Mouse (Mus musculus) neural tube, embryonic 13.5 days (tissue): Measurements from ENCODE around the gene Ccdc40. TPM values are rescaled to one million over a fixed set of nuclear protein-coding genes. Genes with fewer than 3 reads are reported as not detected.

ENCODE experiments used
- ATAC-seq: fragments of 200-750 bp; cut with Nextera tagmentation; 2 replicates; pipeline ENCODE4 v1.8.0; 2017; ENCODE audit warnings: low read depth, mild to moderate bottlenecking, moderate TSS enrichment, moderate library complexity
- H3K27ac ChIP-seq: fragments of 300-500 bp; sonication (generic); replicated peaks from 2 replicates; pipeline ENCODE4 v1.5.1; 2015; ENCODE audit warnings: moderate library complexity, mild to moderate bottlenecking, inconsistent platforms
- H3K27me3 ChIP-seq: fragments of 300-500 bp; sonication (generic); 2 replicates; pipeline ENCODE4 v1.6.1; 2015; ENCODE audit warnings: mild to moderate bottlenecking, inconsistent platforms
- H3K36me3 ChIP-seq: fragments of 300-500 bp; sonication (generic); 2 replicates; pipeline ENCODE4 v1.6.1; 2015; ENCODE audit warnings: mild to moderate bottlenecking, inconsistent platforms
- H3K4me1 ChIP-seq: fragments of 300-500 bp; sonication (generic); replicated peaks from 2 replicates; pipeline ENCODE4 v1.6.1; 2015; ENCODE audit warnings: inconsistent platforms
- H3K4me2 ChIP-seq: fragments of 300-500 bp; sonication (generic); 2 replicates; pipeline ENCODE4 v1.6.1; 2015; ENCODE audit warnings: inconsistent platforms, mild to moderate bottlenecking, moderate library complexity
- H3K4me3 ChIP-seq: fragments of 300-500 bp; sonication (generic); 2 replicates; pipeline ENCODE4 v1.5.1; 2015; ENCODE audit warnings: mild to moderate bottlenecking, inconsistent platforms
- H3K9ac ChIP-seq: fragments of 300-500 bp; sonication (generic); 2 replicates; pipeline ENCODE4 v1.6.1; 2015; ENCODE audit warnings: moderate library complexity, mild to moderate bottlenecking, inconsistent platforms
- H3K9me3 ChIP-seq: fragments of 300-500 bp; sonication (generic); 2 replicates; pipeline ENCODE4 v1.6.1; 2016; ENCODE audit warnings: inconsistent platforms
- WGBS: fragments of 180-500 bp; shearing (Covaris S2); methylation state at CpG from one replicate; pipeline ENCODE4 v1.1.7; 2015; 5-methylcytosine and 5-hydroxymethylcytosine counted together
- polyA plus RNA-seq: library from polyadenylated mRNA; unstranded; fragments of >200 nt; fragmentation: Nextera tagmentation; extraction: Ambion mirVana; gene quantifications from 2 replicates; pipeline ENCODE4 v1.2.1, GENCODE M21; 2015

The Ccdc40 gene
- polyA plus RNA-seq, 1 experiment from 2014 or later = 15.8 TPM

- peaks cover 22% of the 10 kb centered on the region for H3K36me3 ChIP-seq
- no peak overlapping the region for H3K27ac ChIP-seq
- peak overlapping the region; percentile 98; the same call in 1 of the 2 replicates for H3K4me3 ChIP-seq
- H3K9me3 ChIP-seq = no peaks in the 10 kb centered on the region
- peak overlapping the region; percentile 95; the same call in 1 of the 2 replicates for H3K9ac ChIP-seq
- H3K27me3 ChIP-seq = peaks cover 4% of the 10 kb centered on the region; the same call in 1 of the 2 replicates
- 27% methylated on average over 2 of the region's 2 CpGs for WGBS
- ATAC-seq = no peak
- peak overlapping the region; percentile 75 for H3K4me2 ChIP-seq
- H3K4me1 ChIP-seq = peaks cover 29% of the 10 kb centered on the region
These were observed 72.6 kb downstream of the Ccdc40 start for GRCm38 (mm10) chr11:119300986-119301385.

- WGBS = 42% methylated on average over 16 of the region's 16 CpGs
- H3K9me3 ChIP-seq = no peaks in the 10 kb centered on the region
- 0 out of 2 replicates have a peak, but pooled peaks have one; percentile 21 for ATAC-seq
- H3K4me1 ChIP-seq = peaks cover 19% of the 10 kb centered on the region
- H3K27ac ChIP-seq = no peak overlapping the region
- H3K4me2 ChIP-seq = no peak overlapping the region
- H3K4me3 ChIP-seq = no peak overlapping the region
- H3K36me3 ChIP-seq = no peaks in the 10 kb centered on the region
- peaks cover 4% of the 10 kb centered on the region; the same call in 1 of the 2 replicates for H3K27me3 ChIP-seq
- H3K9ac ChIP-seq = no peak overlapping the region
These were observed 76.7 kb downstream of the Ccdc40 start for GRCm38 (mm10) chr11:119304904-119305712.

DNA sequence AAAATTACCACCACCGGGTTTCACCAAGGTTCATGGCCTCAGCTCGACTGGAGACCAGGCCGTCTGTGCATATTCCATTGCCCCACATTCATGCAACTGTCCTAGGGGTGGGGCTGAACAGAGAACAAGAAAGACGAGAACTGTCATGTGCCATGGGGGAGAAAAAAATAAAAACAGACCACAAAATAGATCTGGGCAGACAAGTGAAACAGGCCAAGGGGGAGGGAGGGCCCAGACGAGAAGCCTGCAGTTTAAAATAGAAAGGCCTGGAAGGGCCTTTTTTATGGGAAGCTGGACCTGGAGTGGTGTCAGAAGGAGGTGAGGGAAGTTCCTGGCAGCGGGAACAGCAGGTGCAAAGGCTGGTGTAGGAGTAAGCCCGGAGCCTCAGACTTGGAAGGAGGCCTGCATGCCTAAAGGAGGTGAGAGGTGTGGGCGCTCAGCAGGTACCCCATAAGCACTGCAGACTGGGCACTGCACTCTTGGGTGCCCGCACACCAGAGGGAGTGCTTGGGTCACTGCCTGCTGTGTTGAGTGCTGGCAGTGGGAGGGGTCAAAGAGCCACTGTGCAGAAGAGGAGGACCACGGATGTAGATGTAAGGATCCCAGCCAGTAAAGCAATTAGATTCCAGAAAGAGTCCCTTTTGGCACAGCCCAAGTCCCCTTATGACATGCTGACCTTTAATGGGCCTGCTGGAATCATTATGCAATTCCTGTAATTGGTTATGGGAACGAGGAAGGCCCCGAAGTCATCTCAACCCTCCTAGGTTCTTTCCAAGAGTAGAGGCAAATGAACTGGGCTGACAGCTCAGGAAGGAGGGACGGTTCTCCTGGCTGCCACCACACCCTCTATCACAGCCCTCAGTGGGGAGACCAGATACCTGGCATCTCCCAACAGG lies 78.6 kb downstream of the Ccdc40 start:
- no peak for ATAC-seq
- Histone ChIP-seq H3K9me3 (no peaks in the 10 kb centered on the region), H3K9ac (0 out of 2 replicates have a peak overlapping the region, but pooled peaks have one; percentile 34), H3K27ac (no peak overlapping the region), H3K36me3 (no peaks in the 10 kb centered on the region), H3K4me1 (peaks cover 9% of the 10 kb centered on the region), H3K27me3 (peaks cover 4% of the 10 kb centered on the region; the same call in 1 of the 2 replicates), H3K4me3 (no peak overlapping the region), H3K4me2 (no peak overlapping the region)
- 60% methylated on average over 13 of the region's 13 CpGs for WGBS

GRCm38 (mm10) chr11:119307658-119307867 lies 79.2 kb downstream of the Ccdc40 start, which contains the start of gene Card14:
TSS of gene Card14 (plus strand) at chr11:119307768.
- peak within 1 kb of the TSS; percentile 34; the same call in 1 of the 2 replicates for H3K9ac ChIP-seq
- no peak for ATAC-seq
- no peak within 1 kb of the TSS for H3K4me2 ChIP-seq
- H3K27me3 ChIP-seq = peaks cover 4% of the 10 kb centered on the region; the same call in 1 of the 2 replicates
- H3K4me3 ChIP-seq = no peak within 1 kb of the TSS
- H3K9me3 ChIP-seq = no peaks in the 10 kb centered on the region
- no peaks in the 10 kb centered on the region for H3K36me3 ChIP-seq
- peaks cover 9% of the 10 kb centered on the region for H3K4me1 ChIP-seq
- H3K27ac ChIP-seq = no peak within 1 kb of the TSS
- 65% methylated on average over 1 of the region's 1 CpGs for WGBS

- H3K4me3 ChIP-seq = no peak overlapping the region
- H3K9me3 ChIP-seq = no peaks in the 10 kb centered on the region
- no peak overlapping the region for H3K27ac ChIP-seq
- peaks cover 9% of the 10 kb centered on the region for H3K4me1 ChIP-seq
- H3K36me3 ChIP-seq = no peaks in the 10 kb centered on the region
- ATAC-seq = no peak
- peak overlapping the region; percentile 34; the same call in 1 of the 2 replicates for H3K9ac ChIP-seq
- peaks cover 4% of the 10 kb centered on the region; the same call in 1 of the 2 replicates for H3K27me3 ChIP-seq
- 28% methylated on average over 11 of the region's 11 CpGs for WGBS
- no peak overlapping the region for H3K4me2 ChIP-seq
These were observed 79.5 kb downstream of the Ccdc40 start for GRCm38 (mm10) chr11:119307916-119308315.

- Histone ChIP-seq H3K27ac (no peak overlapping the region), H3K4me1 (peaks cover 9% of the 10 kb centered on the region), H3K4me2 (no peak overlapping the region), H3K9me3 (no peaks in the 10 kb centered on the region), H3K4me3 (no peak overlapping the region), H3K36me3 (no peaks in the 10 kb centered on the region), H3K9ac (no peak overlapping the region), H3K27me3 (no peaks in the 10 kb centered on the region)
- no peak for ATAC-seq
- 15% methylated on average over 10 of the region's 10 CpGs for WGBS
These were observed 82.2 kb downstream of the Ccdc40 start for GRCm38 (mm10) chr11:119310621-119311020.

DNA sequence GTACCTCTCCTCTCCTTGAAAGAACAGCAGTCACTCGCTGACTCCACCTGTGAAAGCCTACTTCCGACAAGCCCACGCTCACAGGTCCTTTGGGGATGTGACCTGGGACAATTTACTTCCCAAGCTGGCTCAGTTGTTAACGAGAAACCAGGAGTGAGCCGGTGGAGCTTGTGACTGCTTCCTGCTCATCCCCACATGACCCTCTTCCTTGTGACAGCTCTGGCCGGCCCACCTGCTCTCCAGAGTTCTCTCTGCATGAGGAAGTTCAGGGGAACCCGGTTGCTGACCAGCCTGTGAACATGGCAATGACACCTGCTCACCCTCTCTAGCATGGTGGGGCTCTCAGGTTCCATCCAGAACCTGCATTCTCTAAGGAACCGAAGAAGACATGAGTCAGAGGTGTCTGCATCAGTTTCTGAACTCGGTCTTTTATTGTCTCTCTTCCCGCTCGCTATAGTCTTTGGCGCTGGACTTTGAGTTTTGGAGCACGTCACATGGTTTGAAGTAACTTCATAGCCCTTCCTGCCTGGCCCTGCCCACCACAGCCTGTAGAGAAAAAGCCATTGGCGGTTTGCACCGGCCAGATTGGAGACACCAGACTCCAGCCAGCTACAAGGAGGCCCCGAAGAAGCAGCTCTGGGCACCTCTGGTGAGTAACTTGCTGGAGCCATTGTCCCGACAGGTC lies 86.0 kb downstream of the Ccdc40 start:
- H3K4me1 ChIP-seq = no peaks in the 10 kb centered on the region
- no peak overlapping the region for H3K27ac ChIP-seq
- whole genome bisulfite sequencing = 81% methylated on average over 17 of the region's 17 CpGs
- no peak overlapping the region for H3K9ac ChIP-seq
- H3K4me2 ChIP-seq = no peak overlapping the region
- no peak overlapping the region for H3K4me3 ChIP-seq
- H3K27me3 ChIP-seq = 0 out of 2 replicates have a peak, but pooled peaks cover 3% of the 10 kb centered on the region
- no peaks in the 10 kb centered on the region for H3K36me3 ChIP-seq
- no peak for ATAC-seq
- H3K9me3 ChIP-seq = no peaks in the 10 kb centered on the region

Other genes starting within 250 kb of the Ccdc40 start
- gene Enpp7, start 240.4 kb upstream of the Ccdc40 start, polyA plus RNA-seq = not detected in 2 replicates
- 17.4 and 21.4 TPM in 2 replicates for gene Cbx2, start 205.6 kb upstream of the Ccdc40 start, polyA plus RNA-seq
- gene Cbx8, start 187.6 kb upstream of the Ccdc40 start, polyA plus RNA-seq = 7.0 and 8.5 TPM in 2 replicates
- gene Cbx4, start 142.4 kb upstream of the Ccdc40 start, polyA plus RNA-seq = 14.8 and 16.5 TPM in 2 replicates
- gene Tbc1d16, start 73 bp upstream of the Ccdc40 start, polyA plus RNA-seq = 49.0 and 50.8 TPM in 2 replicates
- 58.0 and 62.5 TPM in 2 replicates for gene Gaa, start 39.3 kb downstream of the Ccdc40 start, polyA plus RNA-seq
- gene Eif4a3, start 71.5 kb downstream of the Ccdc40 start, polyA plus RNA-seq = 260 and 263 TPM in 2 replicates
- gene Card14, start 79.2 kb downstream of the Ccdc40 start, polyA plus RNA-seq = 0.17 and 0.23 TPM in 2 replicates
- gene Sgsh, start 127.0 kb downstream of the Ccdc40 start, polyA plus RNA-seq = 5.6 and 5.7 TPM in 2 replicates
- gene Slc26a11, start 127.0 kb downstream of the Ccdc40 start, polyA plus RNA-seq = 4.3 and 5.3 TPM in 2 replicates
- 0.98 and 1.6 TPM in 2 replicates for gene Rnf213, start 164.5 kb downstream of the Ccdc40 start, polyA plus RNA-seq